Mouse (Mus musculus) heart, adult 9 months (tissue): ENCODE results near the gene Plxdc1.
A peak's percentile ranks its signal among the peaks of the same experiment; 100 is the strongest.

Experiments
- DNase-seq, 2 experiments: peaks; one replicate each; pipeline ENCODE4 v3.0.0; 2022; ENCODE audit warnings: low spot score in 2 of 2

The Plxdc1 gene

DNA sequence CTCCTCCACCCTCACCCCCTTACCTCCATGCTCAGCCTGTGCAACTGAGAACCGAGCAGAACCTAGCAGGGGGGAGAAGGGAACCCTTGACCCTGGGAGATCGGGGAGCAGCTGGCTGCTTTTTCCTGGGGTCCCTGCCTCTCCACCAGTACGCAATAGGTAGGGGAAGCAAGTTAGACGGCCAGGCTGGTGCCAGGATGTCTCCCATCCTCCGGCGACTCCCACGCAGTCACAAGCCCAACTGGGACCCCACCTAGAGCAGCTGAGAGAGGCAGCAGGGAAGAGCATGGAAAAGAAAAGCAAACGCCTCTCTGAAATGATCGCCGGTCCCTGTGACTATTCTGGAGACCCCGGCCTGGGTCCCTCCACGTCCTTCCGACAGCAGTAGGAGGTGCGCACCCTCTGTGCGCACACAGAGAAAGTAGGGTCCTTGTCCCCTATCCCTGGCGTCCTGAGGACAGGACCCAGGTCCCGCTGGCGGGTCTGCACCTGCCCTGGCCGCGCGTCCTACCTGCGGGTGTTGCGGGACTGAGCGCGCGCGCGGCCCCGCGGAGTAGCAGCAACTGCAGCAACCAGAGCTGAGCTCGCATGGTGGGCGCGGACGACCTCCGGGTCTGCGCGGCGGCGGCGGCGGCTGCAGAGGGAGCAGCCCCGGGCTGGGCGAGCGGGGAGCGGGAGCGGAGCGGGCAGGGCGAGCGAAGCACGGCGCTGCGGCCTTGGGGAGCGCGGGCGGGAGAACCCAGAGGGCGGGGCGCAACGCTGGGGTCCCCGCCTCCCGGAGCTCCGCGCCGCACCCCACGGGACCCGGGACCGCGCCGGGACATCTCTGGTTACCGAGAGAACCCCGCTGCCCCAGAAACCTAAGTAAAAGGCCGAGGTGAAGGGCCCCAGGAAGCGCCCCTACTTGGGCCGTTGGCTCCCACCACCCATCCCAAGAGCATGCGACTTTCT, at the start of gene Plxdc1:
TSS of gene Plxdc1 (minus strand) at position 718 of the 951 bp plus-strand sequence.
- peak in 1 of 2 experiments; percentile 60 for DNase-seq

DNA sequence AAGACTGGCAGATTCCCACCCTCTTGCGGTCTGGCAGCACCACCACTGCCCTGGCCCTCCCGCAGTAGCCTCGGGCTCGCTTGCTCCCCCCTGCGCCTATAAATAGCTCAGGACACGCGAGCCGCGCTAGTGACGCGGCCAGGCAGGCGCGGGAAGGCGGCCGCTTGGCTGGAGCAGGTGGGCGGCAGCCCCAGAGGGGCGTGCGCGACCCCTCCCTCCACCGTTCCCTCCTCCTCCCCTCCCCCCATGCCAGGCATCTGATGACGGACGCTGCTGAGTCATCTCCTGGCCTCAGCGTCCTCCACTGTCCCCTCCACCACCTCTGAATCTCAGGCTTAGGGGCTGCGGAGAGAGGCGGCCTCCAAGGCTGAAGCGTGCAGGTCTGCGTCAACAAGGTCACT, 49.7 kb upstream of the Plxdc1 start:
- DNase-seq, result peak in 1 of 2 experiments; percentile 40

DNA sequence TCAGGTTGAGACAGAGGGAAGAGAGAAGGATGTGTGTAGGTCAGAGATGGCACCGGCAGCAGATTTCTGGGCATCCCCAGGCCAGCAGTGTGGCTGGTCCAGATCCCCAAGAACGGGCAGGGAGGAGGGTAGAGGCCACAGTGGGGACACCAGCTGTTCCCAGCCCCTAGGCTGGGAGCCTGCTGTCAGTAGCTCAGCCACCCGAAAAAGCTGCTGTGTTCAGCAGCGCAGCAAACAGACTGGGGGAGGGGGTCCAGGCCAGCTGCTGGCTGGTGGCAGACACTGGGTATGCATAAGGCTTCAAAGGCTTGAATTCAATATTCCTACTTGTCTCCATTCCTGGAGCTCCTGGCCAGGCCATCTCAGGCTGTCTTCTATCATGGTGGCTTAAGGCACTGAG, 48.6 kb upstream of the Plxdc1 start:
- DNase-seq, result no peak

DNA sequence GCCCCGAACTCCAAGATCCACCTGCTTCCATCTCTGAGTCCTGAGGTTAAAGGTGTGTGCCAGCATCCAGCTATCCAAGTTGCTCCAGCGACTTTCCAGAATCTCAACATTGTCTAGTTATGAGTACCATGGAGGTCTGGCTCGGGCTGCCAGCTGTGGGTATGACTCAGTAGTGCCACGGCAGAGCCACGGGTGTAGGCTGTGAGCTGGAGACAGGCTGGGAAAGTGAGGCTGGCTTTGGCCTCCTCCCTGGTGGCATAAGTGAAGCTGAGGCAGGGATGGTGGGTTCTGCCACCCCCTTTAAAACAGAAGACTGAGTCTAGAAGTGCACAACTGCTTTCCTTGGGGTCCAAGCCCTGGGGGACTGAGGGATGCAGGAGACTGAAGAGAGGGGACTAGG, 47.8 kb upstream of the Plxdc1 start:
- DNase-seq, result no peak

DNA sequence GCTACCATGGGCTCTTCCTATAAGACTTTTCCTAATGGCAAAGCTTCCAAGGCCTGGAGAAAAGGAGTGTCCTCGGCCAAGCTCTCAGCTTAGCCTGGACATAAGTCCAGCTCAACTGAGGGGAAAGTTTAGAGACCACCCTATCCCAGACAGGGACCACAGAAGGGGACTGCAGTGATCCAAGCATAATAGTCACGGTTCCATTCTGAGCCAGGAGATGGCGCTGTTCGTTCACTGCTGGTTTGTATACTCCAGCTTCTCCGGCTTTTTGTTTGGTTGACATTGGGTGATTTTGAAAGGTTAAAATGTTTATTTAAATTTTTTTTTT, 45.2 kb upstream of the Plxdc1 start:
- peak in 1 of 2 experiments; percentile 68 for DNase-seq

DNA sequence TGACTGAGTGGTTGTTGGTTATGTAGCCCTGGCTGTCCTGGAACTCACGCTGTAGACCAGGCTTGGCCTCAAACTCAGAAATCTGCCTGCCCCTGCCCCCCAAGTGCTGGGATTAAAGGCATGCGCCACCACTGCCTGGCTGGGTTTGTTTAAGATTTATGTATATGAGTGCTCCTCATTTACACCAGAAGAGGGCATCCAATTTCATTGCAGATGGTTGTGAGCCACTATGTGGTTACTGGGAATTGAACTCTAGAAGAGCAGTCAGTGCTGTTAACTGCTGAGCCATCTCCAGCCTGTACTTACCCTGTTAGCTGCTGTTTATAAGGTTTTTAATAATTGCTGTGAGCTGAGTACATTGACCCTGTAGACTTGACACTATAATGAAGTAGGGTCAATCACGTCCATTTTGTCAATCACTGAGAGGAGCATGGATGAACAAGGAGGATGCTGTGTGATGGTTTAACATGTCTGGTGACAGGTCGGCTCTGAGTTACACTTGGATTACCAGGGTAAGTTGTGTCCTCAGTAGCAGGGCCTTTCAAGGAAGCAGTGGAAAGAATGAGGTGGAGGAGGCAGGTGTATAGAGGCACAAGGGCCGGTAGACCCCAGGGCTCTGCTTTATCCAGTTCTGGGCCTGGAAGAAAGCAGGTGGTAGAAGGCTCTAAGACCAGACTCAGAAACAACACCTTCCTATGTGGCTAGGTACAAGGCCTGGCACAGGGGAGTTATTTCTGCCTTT, 44.6 kb upstream of the Plxdc1 start:
- no peak for DNase-seq

- DNase-seq, result no peak
Measured at GRCm38 (mm10) chr11:98027785-98028184, 41.5 kb upstream of the Plxdc1 start.

DNA sequence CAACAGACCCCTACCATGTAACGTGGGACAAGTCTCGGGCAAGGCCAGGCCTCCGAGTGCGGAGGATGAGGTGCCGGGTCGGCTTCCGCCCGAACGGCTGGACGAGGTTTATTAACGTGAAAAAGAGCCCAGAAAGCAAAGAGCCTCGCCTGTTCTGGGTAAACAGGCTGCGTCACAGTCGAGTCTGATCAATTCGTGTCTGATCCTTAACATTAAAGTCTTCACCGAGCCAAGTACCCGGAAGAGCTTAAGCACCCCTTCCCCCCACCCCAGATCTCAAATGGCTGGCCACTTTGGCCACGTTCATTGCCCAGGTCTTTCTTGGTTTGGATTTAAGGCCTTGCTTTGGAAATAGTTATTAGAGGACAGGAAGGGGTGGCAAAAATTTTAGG, 41.0 kb upstream of the Plxdc1 start:
- DNase-seq, result no peak

GRCm38 (mm10) chr11:98026570-98027296, 40.5 kb upstream of the Plxdc1 start, which contains the start of gene Rpl19:
Rpl19 (plus strand) TSS chr11:98026710.
- peak; percentile 89 to 94 for DNase-seq

- DNase-seq, result no peak
Measured at GRCm38 (mm10) chr11:98026248-98026569, 40.0 kb upstream of the Plxdc1 start.

GRCm38 (mm10) chr11:98024516-98024915, 38.3 kb upstream of the Plxdc1 start:
- DNase-seq, result no peak

DNA sequence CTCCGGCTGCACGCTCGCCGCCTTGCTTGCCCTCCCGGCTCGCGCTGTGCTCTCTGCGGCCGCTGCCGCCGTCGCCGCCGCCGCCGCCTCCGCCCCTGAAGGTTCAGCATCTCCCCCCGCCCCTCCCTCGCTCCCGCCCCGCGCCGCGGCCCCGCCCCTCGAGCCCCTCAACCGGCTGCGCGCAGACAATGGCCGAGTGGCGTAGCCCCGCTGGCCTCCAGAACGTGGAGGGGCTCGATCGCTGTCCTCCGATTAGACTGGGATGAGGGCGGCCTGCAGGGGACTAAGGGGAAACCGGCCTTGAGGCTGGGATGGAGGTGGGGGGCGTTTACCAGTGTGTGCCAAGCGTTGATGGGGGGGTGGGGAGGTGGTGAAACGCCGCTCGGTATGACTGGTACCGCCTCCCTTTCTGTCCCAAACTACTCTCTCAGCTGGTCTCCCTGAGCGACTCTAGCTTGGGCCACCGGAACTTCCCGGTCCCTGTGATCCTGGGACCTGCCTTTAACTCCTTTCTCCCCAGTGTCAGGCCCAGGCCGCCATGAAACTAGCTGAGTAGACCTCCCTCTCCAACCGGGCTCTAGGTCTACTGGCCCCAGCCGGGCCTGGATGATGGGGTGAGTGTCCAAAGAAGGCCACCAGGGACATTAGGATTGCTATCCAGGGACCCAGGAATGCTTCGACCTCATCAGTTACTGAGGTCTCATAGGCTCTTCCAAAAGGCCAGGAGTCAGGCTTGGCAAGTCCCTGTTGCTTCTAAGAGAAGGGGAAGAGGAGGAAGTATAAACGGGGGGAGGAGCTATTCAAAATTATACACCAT, 36.5 kb upstream of the Plxdc1 start, which contains the start of gene Cacnb1:
TSS of gene Cacnb1 (minus strand) at position 480 of the 817 bp plus-strand sequence.
- peak; percentile 60 to 64 for DNase-seq

GRCm38 (mm10) chr11:98022253-98022554, 36.0 kb upstream of the Plxdc1 start:
- DNase-seq, result peak in 1 of 2 experiments; percentile 48

GRCm38 (mm10) chr11:98021565-98022252, 35.5 kb upstream of the Plxdc1 start:
- DNase-seq, result no peak

- DNase-seq, result no peak
Measured at GRCm38 (mm10) chr11:98021118-98021517, 34.9 kb upstream of the Plxdc1 start.

DNA sequence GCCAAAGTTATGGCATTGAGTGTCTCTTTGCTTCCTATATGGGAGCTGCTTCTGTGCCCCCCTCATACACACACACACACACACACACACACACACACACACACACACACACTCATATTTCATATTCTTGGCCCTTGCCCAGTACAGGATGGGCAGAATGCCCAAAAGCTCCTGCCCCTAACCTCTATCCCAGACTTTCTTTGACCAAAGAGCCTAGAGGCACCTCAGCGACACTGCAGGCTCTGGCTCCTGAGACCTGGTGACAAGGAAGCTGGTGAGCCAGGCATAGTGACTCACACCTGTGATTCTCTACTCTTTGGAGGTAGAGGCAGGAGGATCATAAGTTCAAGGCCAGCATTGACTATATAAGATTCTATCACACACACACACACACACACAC, 34.5 kb upstream of the Plxdc1 start:
- DNase-seq, result no peak

DNA sequence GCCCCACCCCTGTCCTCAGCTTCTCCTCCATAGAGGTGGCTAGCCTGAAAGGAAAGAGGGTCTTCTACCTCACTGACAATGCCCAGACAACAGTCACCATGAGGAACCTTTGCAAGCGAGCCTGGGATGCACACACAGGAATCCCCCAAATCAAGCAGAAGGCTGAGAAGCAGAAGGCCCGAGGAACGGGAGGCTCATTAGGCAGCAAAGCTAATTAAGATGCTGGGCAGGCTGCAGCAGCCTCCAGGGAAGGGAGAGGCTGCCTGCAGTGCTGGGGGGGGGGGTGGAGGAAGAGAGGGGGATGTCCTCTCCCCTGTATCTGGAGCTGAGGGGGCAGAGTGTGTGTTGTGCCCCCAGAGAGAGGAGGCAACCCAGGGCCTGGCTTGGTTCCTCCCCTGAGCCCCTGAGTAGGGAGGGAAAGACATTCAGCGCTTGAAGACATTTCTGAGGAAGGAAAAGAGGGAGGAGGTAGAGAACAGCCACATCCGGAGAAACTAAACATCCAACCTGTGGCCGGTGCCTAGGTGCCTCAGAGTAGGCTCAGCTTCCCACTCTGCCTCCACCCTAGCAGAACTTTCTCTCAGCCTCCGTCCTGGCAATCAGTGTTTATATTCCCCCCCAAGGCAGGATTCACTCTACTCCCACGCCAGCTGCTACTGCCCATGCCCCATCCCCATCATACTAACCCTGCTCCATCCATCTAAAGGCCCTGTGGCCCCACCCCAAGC, 33.8 kb upstream of the Plxdc1 start:
- no peak for DNase-seq

DNA sequence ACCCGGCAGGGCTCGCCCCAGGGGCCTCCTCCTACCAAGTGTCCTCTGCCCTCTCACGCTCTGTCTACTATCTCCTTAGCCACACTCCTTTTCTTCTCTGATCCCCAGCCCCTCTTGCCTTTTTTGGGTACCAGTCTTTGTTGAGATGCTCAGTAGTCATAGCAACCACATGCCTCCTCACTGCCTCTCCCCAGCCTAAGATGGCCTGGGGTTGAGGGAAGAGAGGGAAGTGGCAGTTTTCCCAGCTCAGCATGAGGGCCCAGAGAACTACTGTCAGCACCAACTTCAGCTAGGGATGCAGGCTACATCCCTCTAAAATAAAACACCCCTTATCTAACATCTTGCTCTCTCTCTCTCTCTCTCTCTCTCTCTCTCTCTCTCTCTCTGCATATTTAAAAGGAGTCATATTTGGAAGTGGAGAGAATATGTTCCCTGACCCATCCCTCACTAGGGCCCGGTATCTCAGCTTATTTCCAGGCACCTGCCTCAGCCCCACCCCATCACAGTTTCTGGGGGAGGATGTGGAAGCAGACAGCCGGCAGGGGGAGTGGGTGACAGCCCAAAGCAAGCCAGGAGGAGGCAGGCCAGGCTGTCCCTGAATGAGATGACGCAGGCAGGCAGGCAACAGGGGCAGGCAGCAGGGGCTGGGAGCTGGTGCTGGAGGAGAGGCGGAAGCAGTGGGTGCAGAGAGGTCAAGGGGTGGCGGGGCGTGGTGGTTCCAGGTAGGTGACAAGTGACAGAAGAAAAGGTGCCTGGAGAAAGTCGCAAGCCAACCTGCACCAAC, 32.8 kb upstream of the Plxdc1 start:
- DNase-seq, result no peak

DNA sequence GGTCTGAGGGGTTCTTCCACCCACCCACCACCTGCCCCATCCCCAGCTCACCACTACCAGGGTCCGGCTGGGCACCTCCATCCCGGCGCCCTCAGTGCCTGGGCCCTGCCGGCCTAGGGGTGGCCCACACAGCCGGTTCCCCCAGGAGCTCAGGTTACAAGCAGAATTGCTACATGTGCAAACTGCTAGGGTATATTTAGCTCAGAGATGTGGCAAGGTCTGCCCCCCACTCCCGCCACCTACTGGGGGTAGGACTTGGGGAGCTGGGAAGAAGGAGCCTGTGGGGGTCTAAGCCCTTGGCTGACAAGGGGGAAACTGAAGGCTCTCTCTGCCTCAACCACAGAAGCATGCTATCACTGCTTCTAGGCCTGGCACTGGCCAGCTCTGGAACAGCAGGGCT, 32.0 kb upstream of the Plxdc1 start:
- DNase-seq, result no peak
